Mouse (Mus musculus): ENCODE measurements around the gene Irs2. TPM values are rescaled to one million over a fixed set of nuclear protein-coding genes. Genes with fewer than 3 reads are reported as not detected.

Gene Irs2
- 5.4 and 6.0 TPM in 2 replicates for polyA plus RNA-seq (2015; fragmentation: Nextera tagmentation; extraction: Ambion mirVana)

DNA sequence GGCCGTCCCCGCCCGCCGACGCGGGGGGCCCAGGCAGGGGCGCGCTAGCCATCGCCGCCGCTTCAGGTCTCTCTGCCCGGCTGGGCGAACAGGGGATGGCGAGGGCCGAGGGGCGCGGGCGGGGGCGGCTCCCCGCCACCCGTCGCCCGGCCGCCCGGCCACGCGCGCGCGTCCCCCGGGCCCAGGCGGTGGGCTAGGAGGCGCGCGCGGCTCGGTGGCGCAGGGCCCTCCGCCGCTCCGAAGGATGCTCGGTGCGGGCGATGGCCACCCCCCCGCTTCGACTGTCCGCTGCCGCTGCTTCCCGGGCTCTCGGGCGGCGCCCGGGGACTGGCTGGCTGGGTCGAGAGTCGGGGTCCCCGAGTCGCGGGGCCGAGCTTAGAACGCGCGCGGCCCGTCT, at the start of gene Irs2:
Gene Irs2, minus strand, starts transcription at position 80 of the 397 bp plus-strand sequence.
- peak within 1 kb of the TSS; percentile 98 for H3K9ac ChIP-seq (replicated peaks; ENCODE audit: low read depth, low read length)
- H3K4me2 ChIP-seq (ENCODE audit: low read length) = peak within 1 kb of the TSS; percentile 87
- peak within 1 kb of the TSS; percentile 57 for H3K4me3 ChIP-seq (replicated peaks; ENCODE audit: low read length)
- no peaks in the 10 kb centered on the region; the same call in 1 of the 2 replicates for H3K36me3 ChIP-seq (ENCODE audit: control insufficient read depth, insufficient read depth)
- H3K9me3 ChIP-seq (ENCODE audit: control insufficient read depth, low read length) = no peaks in the 10 kb centered on the region
- peak within 1 kb of the TSS; percentile 99 for H3K27ac ChIP-seq (ENCODE audit: low read length)
- under 1% methylated on average over 54 of the region's 64 CpGs for WGBS
- H3K27me3 ChIP-seq (replicated peaks; ENCODE audit: control insufficient read depth, insufficient read depth, low read length) = no peaks in the 10 kb centered on the region
- H3K4me1 ChIP-seq (replicated peaks; ENCODE audit: control insufficient read depth, insufficient read depth, low read length) = peaks cover 50% of the 10 kb centered on the region
- ATAC-seq = peak; percentile 8

- H3K4me3 ChIP-seq (replicated peaks; ENCODE audit: low read length) = no peak overlapping the region
- no peaks in the 10 kb centered on the region for H3K27me3 ChIP-seq (replicated peaks; ENCODE audit: control insufficient read depth, insufficient read depth, low read length)
- no peak overlapping the region for H3K27ac ChIP-seq (ENCODE audit: low read length)
- no peak overlapping the region for H3K9ac ChIP-seq (replicated peaks; ENCODE audit: low read depth, low read length)
- no peaks in the 10 kb centered on the region for H3K9me3 ChIP-seq (ENCODE audit: control insufficient read depth, low read length)
- WGBS = 89% methylated on average over 5 of the region's 5 CpGs
- ATAC-seq = no peak
- H3K4me2 ChIP-seq (ENCODE audit: low read length) = no peak overlapping the region
- H3K36me3 ChIP-seq (ENCODE audit: control insufficient read depth, insufficient read depth) = no peaks in the 10 kb centered on the region
- no peaks in the 10 kb centered on the region for H3K4me1 ChIP-seq (replicated peaks; ENCODE audit: control insufficient read depth, insufficient read depth, low read length)
Observed at GRCm38 (mm10) chr8:11056665-11057064, 48.4 kb upstream of the Irs2 start.

DNA sequence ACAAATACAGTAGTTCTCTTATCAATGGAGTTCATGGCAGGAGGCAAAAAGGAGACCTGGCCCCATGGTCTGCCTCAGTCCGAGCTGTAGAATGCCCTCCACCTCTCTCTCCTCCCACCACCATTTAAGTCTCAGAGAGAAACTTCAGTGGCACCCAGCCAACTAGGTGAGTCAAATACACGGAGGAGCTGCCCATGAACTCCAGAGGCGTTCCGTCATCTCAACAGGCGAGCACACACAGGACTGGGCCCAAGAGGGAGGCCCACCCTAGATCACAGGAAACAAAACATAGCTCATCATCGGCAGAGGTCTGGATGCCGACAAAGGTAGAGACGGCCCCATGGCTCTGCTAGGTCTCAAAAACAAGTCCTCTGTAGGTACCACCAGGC, 47.9 kb upstream of the Irs2 start:
- Histone ChIP-seq H3K27ac (ENCODE audit: low read length) (no peak overlapping the region), H3K9ac (replicated peaks; ENCODE audit: low read depth, low read length) (no peak overlapping the region), H3K36me3 (ENCODE audit: control insufficient read depth, insufficient read depth) (no peaks in the 10 kb centered on the region), H3K4me2 (ENCODE audit: low read length) (no peak overlapping the region), H3K27me3 (replicated peaks; ENCODE audit: control insufficient read depth, insufficient read depth, low read length) (no peaks in the 10 kb centered on the region), H3K9me3 (ENCODE audit: control insufficient read depth, low read length) (no peaks in the 10 kb centered on the region), H3K4me3 (replicated peaks; ENCODE audit: low read length) (no peak overlapping the region), H3K4me1 (replicated peaks; ENCODE audit: control insufficient read depth, insufficient read depth, low read length) (no peaks in the 10 kb centered on the region)
- no peak for ATAC-seq
- WGBS = 88% methylated on average over 8 of the region's 8 CpGs

DNA sequence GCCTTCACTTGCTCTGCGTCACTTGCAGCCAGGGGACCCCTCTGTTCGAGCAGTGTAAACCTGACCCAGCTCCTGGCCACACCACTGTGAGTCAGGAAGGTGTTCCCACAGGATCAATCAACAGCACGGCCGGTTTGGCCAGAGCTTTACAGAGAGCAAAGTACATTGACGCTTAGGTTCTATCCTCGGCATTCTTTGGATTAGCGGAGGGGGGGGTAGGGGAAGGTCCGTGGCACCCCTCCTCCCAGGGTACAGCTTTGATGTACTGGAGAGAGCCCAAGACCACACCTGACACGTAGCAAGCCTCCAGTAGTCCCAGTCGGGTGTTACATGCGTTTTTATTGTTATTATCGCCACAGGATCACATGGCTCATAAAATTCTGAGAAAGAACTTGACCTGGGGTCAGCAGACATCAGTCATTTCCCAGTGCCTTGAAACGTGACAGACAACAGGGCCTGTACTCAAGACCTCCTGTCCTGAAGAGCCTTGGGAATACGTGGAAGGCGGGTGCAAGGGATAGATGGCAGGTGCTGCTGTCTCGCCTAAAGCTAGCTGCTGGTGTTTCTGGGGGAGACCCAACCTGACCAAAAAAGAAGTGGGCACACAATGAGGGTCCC, 47.4 kb upstream of the Irs2 start:
- ATAC-seq = no peak
- no peak overlapping the region for H3K27ac ChIP-seq (ENCODE audit: low read length)
- WGBS = 81% methylated on average over 16 of the region's 16 CpGs
- no peaks in the 10 kb centered on the region for H3K36me3 ChIP-seq (ENCODE audit: control insufficient read depth, insufficient read depth)
- no peaks in the 10 kb centered on the region for H3K9me3 ChIP-seq (ENCODE audit: control insufficient read depth, low read length)
- H3K4me1 ChIP-seq (replicated peaks; ENCODE audit: control insufficient read depth, insufficient read depth, low read length) = no peaks in the 10 kb centered on the region
- no peak overlapping the region for H3K4me2 ChIP-seq (ENCODE audit: low read length)
- no peak overlapping the region for H3K9ac ChIP-seq (replicated peaks; ENCODE audit: low read depth, low read length)
- H3K27me3 ChIP-seq (replicated peaks; ENCODE audit: control insufficient read depth, insufficient read depth, low read length) = no peaks in the 10 kb centered on the region
- H3K4me3 ChIP-seq (replicated peaks; ENCODE audit: low read length) = no peak overlapping the region

DNA sequence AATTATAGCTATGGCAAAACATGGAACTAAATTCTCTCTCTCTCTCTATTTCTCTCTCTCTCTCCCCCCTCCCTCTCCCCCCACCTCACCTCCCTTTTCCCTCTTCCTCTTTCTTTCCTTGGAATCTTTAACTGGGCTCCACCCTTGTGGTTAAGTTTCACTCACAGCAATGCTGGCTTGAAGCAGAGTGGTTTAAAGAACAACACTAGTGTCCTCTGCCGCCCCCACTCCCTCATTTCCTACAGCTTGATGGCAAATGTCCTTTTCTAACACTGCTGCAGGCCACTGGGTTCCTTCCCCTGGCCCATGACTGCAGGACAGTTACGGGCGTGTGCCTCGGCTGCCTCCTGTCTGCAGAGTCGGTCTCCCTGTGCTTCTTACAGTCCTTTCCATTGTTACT, 41.6 kb upstream of the Irs2 start:
- no peaks in the 10 kb centered on the region for H3K4me1 ChIP-seq (replicated peaks; ENCODE audit: control insufficient read depth, insufficient read depth, low read length)
- no peak overlapping the region for H3K27ac ChIP-seq (ENCODE audit: low read length)
- H3K27me3 ChIP-seq (replicated peaks; ENCODE audit: control insufficient read depth, insufficient read depth, low read length) = no peaks in the 10 kb centered on the region
- no peaks in the 10 kb centered on the region for H3K36me3 ChIP-seq (ENCODE audit: control insufficient read depth, insufficient read depth)
- ATAC-seq = no peak
- no peak overlapping the region for H3K4me3 ChIP-seq (replicated peaks; ENCODE audit: low read length)
- 76% methylated on average over 5 of the region's 5 CpGs for WGBS
- H3K4me2 ChIP-seq (ENCODE audit: low read length) = no peak overlapping the region
- H3K9me3 ChIP-seq (ENCODE audit: control insufficient read depth, low read length) = no peaks in the 10 kb centered on the region
- H3K9ac ChIP-seq (replicated peaks; ENCODE audit: low read depth, low read length) = no peak overlapping the region

DNA sequence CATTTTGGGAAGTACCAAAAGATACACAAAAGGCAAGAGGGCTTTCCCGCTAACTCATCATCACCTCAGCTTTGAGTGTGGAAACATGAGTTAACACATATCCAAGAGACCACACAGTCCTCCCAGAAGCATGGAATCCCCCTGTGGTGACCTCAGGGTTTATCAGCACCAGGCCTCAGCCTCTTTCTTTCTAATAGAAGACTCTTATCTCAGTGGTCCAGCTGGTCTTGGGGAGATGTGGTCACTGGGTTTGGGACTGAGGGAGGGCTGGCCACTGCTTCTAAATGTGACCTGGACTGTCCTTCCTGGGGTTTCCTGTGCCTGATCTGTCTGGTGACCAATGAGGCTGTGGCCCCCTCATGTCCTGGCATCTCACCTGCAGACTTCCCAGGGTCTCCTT, 39.6 kb upstream of the Irs2 start:
- 92% methylated on average over 1 of the region's 1 CpGs for WGBS
- no peaks in the 10 kb centered on the region for H3K9me3 ChIP-seq (ENCODE audit: control insufficient read depth, low read length)
- no peak for ATAC-seq

GRCm38 (mm10) chr8:11044660-11045059, 36.4 kb upstream of the Irs2 start:
- no peak overlapping the region for H3K4me3 ChIP-seq (replicated peaks; ENCODE audit: low read length)
- no peaks in the 10 kb centered on the region for H3K27me3 ChIP-seq (replicated peaks; ENCODE audit: control insufficient read depth, insufficient read depth, low read length)
- 73% methylated on average over 11 of the region's 11 CpGs for WGBS
- H3K9ac ChIP-seq (replicated peaks; ENCODE audit: low read depth, low read length) = no peak overlapping the region
- H3K4me1 ChIP-seq (replicated peaks; ENCODE audit: control insufficient read depth, insufficient read depth, low read length) = no peaks in the 10 kb centered on the region
- no peaks in the 10 kb centered on the region for H3K36me3 ChIP-seq (ENCODE audit: control insufficient read depth, insufficient read depth)
- H3K9me3 ChIP-seq (ENCODE audit: control insufficient read depth, low read length) = no peaks in the 10 kb centered on the region
- no peak overlapping the region for H3K4me2 ChIP-seq (ENCODE audit: low read length)
- ATAC-seq = no peak
- H3K27ac ChIP-seq (ENCODE audit: low read length) = no peak overlapping the region

More for the DNA sequence above, 39.6 kb upstream of the Irs2 start:
- H3K36me3 ChIP-seq (ENCODE audit: control insufficient read depth, insufficient read depth) = no peaks in the 10 kb centered on the region
- no peak overlapping the region for H3K9ac ChIP-seq (replicated peaks; ENCODE audit: low read depth, low read length)
- no peak overlapping the region for H3K27ac ChIP-seq (ENCODE audit: low read length)
- H3K4me2 ChIP-seq (ENCODE audit: low read length) = no peak overlapping the region
- no peaks in the 10 kb centered on the region for H3K27me3 ChIP-seq (replicated peaks; ENCODE audit: control insufficient read depth, insufficient read depth, low read length)
- H3K4me1 ChIP-seq (replicated peaks; ENCODE audit: control insufficient read depth, insufficient read depth, low read length) = no peaks in the 10 kb centered on the region
- no peak overlapping the region for H3K4me3 ChIP-seq (replicated peaks; ENCODE audit: low read length)

GRCm38 (mm10) chr8:11043591-11043990, 35.3 kb upstream of the Irs2 start:
- H3K4me1 ChIP-seq (replicated peaks; ENCODE audit: control insufficient read depth, insufficient read depth, low read length) = no peaks in the 10 kb centered on the region
- no peak for ATAC-seq
- H3K36me3 ChIP-seq (ENCODE audit: control insufficient read depth, insufficient read depth) = no peaks in the 10 kb centered on the region
- 84% methylated on average over 4 of the region's 4 CpGs for WGBS
- H3K4me2 ChIP-seq (ENCODE audit: low read length) = no peak overlapping the region
- no peaks in the 10 kb centered on the region for H3K9me3 ChIP-seq (ENCODE audit: control insufficient read depth, low read length)
- H3K9ac ChIP-seq (replicated peaks; ENCODE audit: low read depth, low read length) = no peak overlapping the region
- H3K4me3 ChIP-seq (replicated peaks; ENCODE audit: low read length) = no peak overlapping the region
- no peaks in the 10 kb centered on the region for H3K27me3 ChIP-seq (replicated peaks; ENCODE audit: control insufficient read depth, insufficient read depth, low read length)
- no peak overlapping the region for H3K27ac ChIP-seq (ENCODE audit: low read length)

GRCm38 (mm10) chr8:11042872-11043587, 34.8 kb upstream of the Irs2 start:
- Histone ChIP-seq H3K27ac (ENCODE audit: low read length) (no peak overlapping the region), H3K27me3 (replicated peaks; ENCODE audit: control insufficient read depth, insufficient read depth, low read length) (no peaks in the 10 kb centered on the region), H3K9me3 (ENCODE audit: control insufficient read depth, low read length) (no peaks in the 10 kb centered on the region), H3K36me3 (ENCODE audit: control insufficient read depth, insufficient read depth) (no peaks in the 10 kb centered on the region), H3K4me3 (replicated peaks; ENCODE audit: low read length) (no peak overlapping the region), H3K9ac (replicated peaks; ENCODE audit: low read depth, low read length) (no peak overlapping the region), H3K4me1 (replicated peaks; ENCODE audit: control insufficient read depth, insufficient read depth, low read length) (no peaks in the 10 kb centered on the region), H3K4me2 (ENCODE audit: low read length) (no peak overlapping the region)
- WGBS = 74% methylated on average over 9 of the region's 9 CpGs
- ATAC-seq = no peak
